Mouse (Mus musculus): ENCODE data around the gene Tgoln1.

- no peak for TF ChIP-seq CTCF (IDR thresholded peaks at IDR 0.05; ENCODE audit: borderline replicate concordance, insufficient read depth, low read length)
- TF ChIP-seq POLR2A (IDR thresholded peaks at IDR 0.05; ENCODE audit: low read depth, low read length): no peak
Observed at GRCm38 (mm10) chr6:72631700-72632099, 14.9 kb upstream of the Tgoln1 start.
